Mouse (Mus musculus) limb, embryonic 11.5 days (tissue): ENCODE results near the gene Ubl7. TPM values are rescaled to one million over a fixed set of nuclear protein-coding genes. Genes with fewer than 3 reads are reported as not detected.

Experiments used
- ATAC-seq: fragments of 200-750 bp; cut with Nextera tagmentation; 2 replicates; pipeline ENCODE4 v1.8.0; 2017; ENCODE audit warnings: low read depth; ENCODE audit not compliant: insufficient number of reproducible peaks, low FRiP score, low TSS enrichment
- DNase-seq: peaks from one replicate; pipeline ENCODE4 v3.0.0-alpha.2; 2015; ENCODE audit warnings: low spot score
- H3K27ac ChIP-seq: fragments of 300-500 bp; sonication (generic); replicated peaks from 2 replicates; pipeline ENCODE4 v1.5.1; 2014; ENCODE audit warnings: low read depth, mild to moderate bottlenecking, low read length
- H3K27me3 ChIP-seq: fragments of 300-500 bp; sonication (generic); 2 replicates; pipeline ENCODE4 v1.6.1; 2014; ENCODE audit warnings: mild to moderate bottlenecking, low read length, mixed read lengths; ENCODE audit not compliant: control insufficient read depth, insufficient read depth
- H3K36me3 ChIP-seq: fragments of 300-500 bp; sonication (generic); 2 replicates; pipeline ENCODE4 v1.6.1; 2014; ENCODE audit warnings: mild to moderate bottlenecking, low read length, moderate library complexity, mixed read lengths; ENCODE audit not compliant: control insufficient read depth, insufficient read depth
- H3K4me1 ChIP-seq: fragments of 300-500 bp; sonication (generic); 2 replicates; pipeline ENCODE4 v1.6.1; 2014; ENCODE audit warnings: low read length, mixed read lengths; ENCODE audit not compliant: control insufficient read depth, insufficient read depth
- H3K4me2 ChIP-seq: fragments of 300-500 bp; sonication (generic); 2 replicates; pipeline ENCODE4 v1.6.1; 2014; ENCODE audit warnings: low read depth, mild to moderate bottlenecking, moderate library complexity; ENCODE audit not compliant: severe bottlenecking
- H3K4me3 ChIP-seq: fragments of 300-500 bp; sonication (generic); 2 replicates; pipeline ENCODE4 v1.5.1; 2014; ENCODE audit warnings: low read depth, low read length
- H3K9ac ChIP-seq: fragments of 300-500 bp; sonication (generic); 2 replicates; pipeline ENCODE4 v1.6.1; 2014; ENCODE audit warnings: mild to moderate bottlenecking, low read length
- H3K9me3 ChIP-seq: fragments of 300-500 bp; sonication (generic); 2 replicates; pipeline ENCODE4 v1.6.1; 2016; ENCODE audit warnings: low read length; ENCODE audit not compliant: control insufficient read depth
- WGBS: fragments of 180-500 bp; shearing (Covaris S2); extraction: QIAGEN DNeasy Blood & Tissue Kit; methylation state at CpG from one replicate; pipeline ENCODE4 v1.1.7; 2014; 5-methylcytosine and 5-hydroxymethylcytosine counted together
- polyA plus RNA-seq: library from polyadenylated mRNA; unstranded; fragments of >200 nt; fragmentation: Nextera tagmentation; extraction: Ambion mirVana; gene quantifications from 2 replicates; pipeline ENCODE4 v1.2.1, GENCODE M21; 2014

The Ubl7 gene
- polyA plus RNA-seq, result 122 and 127 TPM in 2 replicates

GRCm38 (mm10) chr9:57910254-57911160, at the start of gene Ubl7:
Gene Ubl7 (plus strand): TSS chr9:57910979.
- H3K9ac ChIP-seq, result peak within 1 kb of the TSS; percentile 80
- H3K4me2 ChIP-seq, result peak within 1 kb of the TSS; percentile 49
- peak within 1 kb of the TSS; percentile 16 for H3K27ac ChIP-seq
- H3K27me3 ChIP-seq, result no peaks in the 10 kb centered on the region
- peak; percentile 91 for DNase-seq
- H3K4me3 ChIP-seq, result peak within 1 kb of the TSS; percentile 70
- no peaks in the 10 kb centered on the region for H3K9me3 ChIP-seq
- no peaks in the 10 kb centered on the region for H3K4me1 ChIP-seq
- H3K36me3 ChIP-seq, result no peaks in the 10 kb centered on the region
- ATAC-seq, result peak; percentile 91
- 1% methylated on average over 47 of the region's 47 CpGs for WGBS

GRCm38 (mm10) chr9:57861951-57862471, 48.8 kb upstream of the Ubl7 start:
- WGBS, result 41% methylated on average over 9 of the region's 9 CpGs
- no peak for ATAC-seq
- no peak overlapping the region for H3K4me2 ChIP-seq
- H3K36me3 ChIP-seq, result no peaks in the 10 kb centered on the region
- no peak overlapping the region for H3K27ac ChIP-seq
- no peaks in the 10 kb centered on the region for H3K4me1 ChIP-seq
- H3K4me3 ChIP-seq, result no peak overlapping the region
- no peak overlapping the region for H3K9ac ChIP-seq
- no peaks in the 10 kb centered on the region for H3K9me3 ChIP-seq
- peak; percentile 53 for DNase-seq
- no peaks in the 10 kb centered on the region for H3K27me3 ChIP-seq

GRCm38 (mm10) chr9:57864336-57864735, 46.4 kb upstream of the Ubl7 start:
- H3K4me2 ChIP-seq, result no peak overlapping the region
- no peaks in the 10 kb centered on the region for H3K36me3 ChIP-seq
- no peak overlapping the region for H3K4me3 ChIP-seq
- H3K4me1 ChIP-seq, result no peaks in the 10 kb centered on the region
- no peak for ATAC-seq
- DNase-seq, result no peak
- H3K9me3 ChIP-seq, result no peaks in the 10 kb centered on the region
- H3K27me3 ChIP-seq, result no peaks in the 10 kb centered on the region
- no peak overlapping the region for H3K9ac ChIP-seq
- no peak overlapping the region for H3K27ac ChIP-seq

- H3K27me3 ChIP-seq, result no peaks in the 10 kb centered on the region
- H3K4me2 ChIP-seq, result no peak overlapping the region
- H3K4me3 ChIP-seq, result no peak overlapping the region
- no peak overlapping the region for H3K9ac ChIP-seq
- 87% methylated on average over 7 of the region's 7 CpGs for WGBS
- ATAC-seq (no peak), DNase-seq (no peak)
- no peak overlapping the region for H3K27ac ChIP-seq
- no peaks in the 10 kb centered on the region for H3K4me1 ChIP-seq
- no peaks in the 10 kb centered on the region for H3K9me3 ChIP-seq
- H3K36me3 ChIP-seq, result no peaks in the 10 kb centered on the region
These were observed 44.2 kb upstream of the Ubl7 start for GRCm38 (mm10) chr9:57866530-57866929.

- Histone ChIP-seq H3K4me2 (no peak overlapping the region), H3K27ac (no peak overlapping the region), H3K4me3 (no peak overlapping the region), H3K4me1 (no peaks in the 10 kb centered on the region), H3K9me3 (no peaks in the 10 kb centered on the region), H3K9ac (no peak overlapping the region), H3K36me3 (no peaks in the 10 kb centered on the region), H3K27me3 (no peaks in the 10 kb centered on the region)
- WGBS, result 87% methylated on average over 4 of the region's 4 CpGs
- DNase-seq, result no peak
- no peak for ATAC-seq
These were observed 43.5 kb upstream of the Ubl7 start for GRCm38 (mm10) chr9:57867236-57867635.

GRCm38 (mm10) chr9:57867880-57868279, 42.9 kb upstream of the Ubl7 start:
- no peak overlapping the region for H3K4me3 ChIP-seq
- H3K27me3 ChIP-seq, result no peaks in the 10 kb centered on the region
- H3K4me1 ChIP-seq, result no peaks in the 10 kb centered on the region
- H3K27ac ChIP-seq, result no peak overlapping the region
- H3K36me3 ChIP-seq, result no peaks in the 10 kb centered on the region
- DNase-seq (no peak), ATAC-seq (no peak)
- WGBS, result 81% methylated on average over 5 of the region's 5 CpGs
- no peak overlapping the region for H3K9ac ChIP-seq
- no peak overlapping the region for H3K4me2 ChIP-seq
- H3K9me3 ChIP-seq, result no peaks in the 10 kb centered on the region

- H3K27me3 ChIP-seq, result no peaks in the 10 kb centered on the region
- no peak overlapping the region for H3K4me3 ChIP-seq
- H3K4me1 ChIP-seq, result no peaks in the 10 kb centered on the region
- H3K4me2 ChIP-seq, result no peak overlapping the region
- 77% methylated on average over 6 of the region's 6 CpGs for WGBS
- H3K27ac ChIP-seq, result no peak overlapping the region
- ATAC-seq (no peak), DNase-seq (no peak)
- H3K9me3 ChIP-seq, result no peaks in the 10 kb centered on the region
- H3K36me3 ChIP-seq, result no peaks in the 10 kb centered on the region
- no peak overlapping the region for H3K9ac ChIP-seq
These were observed 42.0 kb upstream of the Ubl7 start for GRCm38 (mm10) chr9:57868767-57869166.

GRCm38 (mm10) chr9:57870273-57870816, 40.4 kb upstream of the Ubl7 start:
- 64% methylated on average over 2 of the region's 2 CpGs for WGBS
- Histone ChIP-seq H3K4me1 (no peaks in the 10 kb centered on the region), H3K9me3 (no peaks in the 10 kb centered on the region), H3K27ac (no peak overlapping the region), H3K9ac (no peak overlapping the region), H3K4me2 (no peak overlapping the region), H3K4me3 (no peak overlapping the region), H3K27me3 (no peaks in the 10 kb centered on the region), H3K36me3 (no peaks in the 10 kb centered on the region)
- ATAC-seq (no peak), DNase-seq (no peak)
